Mouse (Mus musculus): ENCODE measurements around the gene Map3k14. TPM values are rescaled to one million over a fixed set of nuclear protein-coding genes. Genes with fewer than 3 reads are reported as not detected.
A peak's percentile ranks its signal among the peaks of the same experiment; 100 is the strongest.
"Not testable (repeated sequence)": the region's sequence is repeated elsewhere in the genome, so short reads cannot be mapped to it uniquely, and the experiment has no call there.

The Map3k14 gene
- total RNA-seq, 2 experiments from 2014 or later: 2.5 to 3.0 TPM

GRCm38 (mm10) chr11:103246731-103247290, 20.5 kb downstream of the Map3k14 start:
- no peak for DNase-seq

- peak; percentile 69 to 83 for DNase-seq
Observed at GRCm38 (mm10) chr11:103246081-103246730, 21.1 kb downstream of the Map3k14 start.

DNA sequence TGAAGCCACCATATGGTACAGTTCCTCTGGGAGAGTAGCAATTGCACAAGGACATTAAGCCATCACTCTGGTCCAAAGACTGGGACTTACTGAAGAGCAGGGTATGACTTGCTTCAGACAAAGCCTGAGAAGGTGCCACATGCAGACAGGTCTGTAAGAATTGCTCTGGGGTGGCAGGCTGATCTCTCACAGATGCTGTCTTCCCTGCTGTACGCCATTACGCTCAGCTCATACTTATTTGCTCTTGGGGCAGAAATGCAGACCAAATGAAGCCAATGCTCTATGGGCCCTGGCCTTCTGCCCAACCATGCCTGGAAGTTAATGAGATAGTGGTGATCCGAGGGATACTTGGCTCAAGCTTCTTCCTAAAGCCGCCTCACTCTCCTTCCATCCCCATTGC, 22.4 kb downstream of the Map3k14 start:
- DNase-seq: no peak

GRCm38 (mm10) chr11:103240740-103241139, 26.5 kb downstream of the Map3k14 start:
- no peak for DNase-seq

GRCm38 (mm10) chr11:103237757-103238156, 29.5 kb downstream of the Map3k14 start:
- DNase-seq: no peak

GRCm38 (mm10) chr11:103236903-103237302, 30.4 kb downstream of the Map3k14 start:
- DNase-seq: no peak

GRCm38 (mm10) chr11:103236431-103236830, 30.8 kb downstream of the Map3k14 start:
- no peak for DNase-seq

- peak in 1 of 2 experiments; percentile 59 for DNase-seq
Observed at GRCm38 (mm10) chr11:103235702-103236101, 31.6 kb downstream of the Map3k14 start.

DNA sequence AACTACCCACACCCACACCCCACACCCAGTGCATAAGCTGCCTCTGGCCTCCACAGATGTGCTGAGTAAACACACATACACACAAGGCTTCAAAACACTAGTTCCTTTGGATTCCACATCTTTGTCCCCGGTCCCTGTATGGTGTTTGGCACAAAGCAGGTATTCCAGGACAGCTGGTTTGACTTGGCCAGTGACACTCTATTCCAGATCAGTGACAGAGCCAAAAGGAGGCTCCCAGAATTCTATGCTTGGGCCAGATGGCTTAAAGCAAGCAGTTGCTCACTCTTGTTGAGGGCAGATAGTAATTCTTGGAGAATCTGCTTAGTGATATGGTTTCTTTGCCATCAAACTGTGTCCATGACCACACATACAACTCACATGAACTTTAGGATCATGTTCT, 32.8 kb downstream of the Map3k14 start:
- DNase-seq: no peak

DNA sequence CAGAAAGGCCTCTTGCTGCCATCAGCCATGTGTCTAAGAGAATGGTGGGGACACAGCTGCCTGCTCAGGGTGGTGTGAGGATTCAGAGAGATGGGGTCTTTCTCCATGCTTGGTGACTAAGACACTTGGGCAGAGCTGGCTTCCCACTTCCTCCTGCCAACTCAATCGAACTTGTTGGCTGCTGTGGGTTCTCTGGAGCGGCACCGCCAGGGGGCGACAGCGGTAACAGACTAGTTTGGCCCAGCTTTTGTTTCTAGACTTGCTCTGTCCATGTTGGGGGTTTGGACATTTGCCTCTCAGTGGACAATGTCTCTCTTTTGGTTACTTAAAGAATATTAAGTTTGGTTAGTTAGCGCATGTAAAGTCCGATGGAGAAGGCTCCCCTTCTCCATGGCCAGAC, 34.3 kb downstream of the Map3k14 start:
- DNase-seq: peak; percentile 87 to 93

DNA sequence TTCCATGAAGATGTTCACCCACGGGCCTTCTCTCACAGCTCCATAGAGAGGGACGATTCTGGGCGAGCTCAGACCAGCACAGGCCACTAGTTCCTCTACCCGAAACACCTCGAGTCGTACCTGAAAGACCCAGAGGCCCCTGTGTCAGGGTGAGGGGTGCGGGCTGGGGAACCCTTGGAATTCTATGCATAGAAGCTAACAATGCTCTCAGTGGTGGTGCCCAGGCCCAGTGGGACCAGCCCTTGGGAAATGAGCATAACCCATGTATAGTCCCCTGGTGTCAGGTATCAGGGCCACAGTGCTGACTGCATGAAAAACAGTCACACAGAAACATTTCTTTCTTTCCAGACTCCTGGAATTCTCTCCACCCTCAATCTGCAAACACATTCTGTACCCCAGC, 35.9 kb downstream of the Map3k14 start:
- DNase-seq: no peak

DNA sequence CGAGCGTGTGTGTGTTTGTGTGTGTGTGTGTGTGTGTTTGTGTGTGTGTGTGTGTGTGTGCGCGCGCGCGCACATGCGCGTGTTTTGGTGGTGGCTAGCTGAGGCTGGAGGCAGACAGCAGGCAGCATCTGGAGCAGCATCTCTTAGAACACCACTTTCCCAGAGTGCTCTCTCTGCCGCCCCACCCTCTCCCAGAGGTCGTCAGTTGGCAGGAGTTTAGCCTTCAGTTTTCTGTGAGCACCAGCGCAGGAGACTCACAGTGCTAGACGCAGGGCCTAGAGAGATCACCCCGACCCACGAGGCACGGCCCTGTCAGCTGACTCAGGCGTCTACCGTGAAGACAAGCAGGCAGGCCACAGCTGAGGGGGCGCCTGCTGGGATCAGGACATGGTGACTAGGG, 36.6 kb downstream of the Map3k14 start:
- peak; percentile 47 to 64 for DNase-seq

DNA sequence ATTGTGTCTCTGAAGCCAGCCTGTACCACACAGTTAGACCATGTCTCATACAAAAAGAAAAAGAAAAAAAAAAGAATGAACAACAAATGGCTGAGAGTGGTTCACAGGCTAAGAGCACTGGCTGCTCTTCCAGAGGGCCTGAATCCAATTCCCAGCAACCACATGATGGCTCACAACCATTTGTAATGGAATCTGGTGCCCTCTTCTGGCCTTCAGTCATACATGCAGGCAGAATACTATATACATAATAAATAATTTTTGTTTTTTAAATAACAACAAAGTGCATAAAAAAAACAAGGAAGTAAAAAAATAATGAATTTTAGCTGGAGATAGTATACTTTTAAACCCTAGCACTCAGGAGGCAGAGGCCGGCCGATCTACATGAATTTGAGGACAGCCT, 37.7 kb downstream of the Map3k14 start:
- DNase-seq: no peak

DNA sequence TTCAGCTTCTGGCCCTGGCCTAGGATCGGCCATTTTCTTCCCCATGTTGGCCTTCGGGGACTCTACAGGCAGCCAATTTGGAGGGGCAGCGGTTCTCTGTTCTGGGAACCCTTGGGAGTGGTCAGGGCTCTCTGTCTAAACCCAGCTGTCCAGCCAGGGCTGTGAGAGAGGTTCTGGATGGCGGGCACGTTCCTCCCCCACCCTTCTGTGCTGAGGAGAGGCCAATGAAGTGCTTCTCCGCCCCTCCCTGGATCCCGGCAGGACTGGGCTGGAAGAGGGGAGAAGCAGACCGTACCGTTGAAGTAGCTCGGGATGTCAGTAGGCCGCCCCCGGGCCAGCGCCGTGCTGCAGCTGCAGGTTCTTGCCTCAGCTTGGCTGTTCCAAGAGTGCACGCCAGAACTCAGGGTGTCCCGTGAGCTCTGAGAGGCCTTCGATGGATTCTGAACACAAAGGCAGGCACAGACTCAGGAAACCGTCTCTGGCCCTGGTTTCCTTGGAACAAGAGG, 43.3 kb downstream of the Map3k14 start:
- peak; percentile 55 to 72 for DNase-seq

GRCm38 (mm10) chr11:103223444-103223843, 43.8 kb downstream of the Map3k14 start:
- peak in 1 of 2 experiments; percentile 68 for DNase-seq

GRCm38 (mm10) chr11:103222718-103223117, 44.6 kb downstream of the Map3k14 start:
- not testable (repeated sequence) for DNase-seq

DNA sequence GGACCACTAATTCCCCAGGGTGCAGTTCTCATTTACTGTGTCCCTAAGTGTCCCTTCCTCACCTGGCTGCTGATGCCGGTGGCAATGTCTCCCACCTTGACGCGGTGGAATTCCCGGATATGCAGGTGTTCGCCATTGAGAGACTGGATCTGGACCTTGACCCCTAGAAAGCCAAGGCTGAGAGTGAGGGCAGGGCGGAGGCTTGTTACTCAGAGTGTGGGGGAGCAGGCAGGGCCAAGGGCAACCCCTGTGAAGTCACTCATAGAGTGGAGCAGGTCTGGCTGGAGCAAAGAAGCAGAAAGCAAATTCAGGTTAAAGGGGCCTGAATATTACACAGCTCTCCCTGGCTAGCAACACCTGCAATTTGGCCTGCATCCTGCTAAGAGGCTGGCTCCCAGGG, 45.8 kb downstream of the Map3k14 start:
- no peak for DNase-seq

- no peak for DNase-seq
Observed at GRCm38 (mm10) chr11:103219995-103220394, 47.3 kb downstream of the Map3k14 start.

GRCm38 (mm10) chr11:103219259-103219658, 48.0 kb downstream of the Map3k14 start:
- DNase-seq: no peak

- no peak for DNase-seq
Observed at GRCm38 (mm10) chr11:103218517-103218901, 48.8 kb downstream of the Map3k14 start.

DNA sequence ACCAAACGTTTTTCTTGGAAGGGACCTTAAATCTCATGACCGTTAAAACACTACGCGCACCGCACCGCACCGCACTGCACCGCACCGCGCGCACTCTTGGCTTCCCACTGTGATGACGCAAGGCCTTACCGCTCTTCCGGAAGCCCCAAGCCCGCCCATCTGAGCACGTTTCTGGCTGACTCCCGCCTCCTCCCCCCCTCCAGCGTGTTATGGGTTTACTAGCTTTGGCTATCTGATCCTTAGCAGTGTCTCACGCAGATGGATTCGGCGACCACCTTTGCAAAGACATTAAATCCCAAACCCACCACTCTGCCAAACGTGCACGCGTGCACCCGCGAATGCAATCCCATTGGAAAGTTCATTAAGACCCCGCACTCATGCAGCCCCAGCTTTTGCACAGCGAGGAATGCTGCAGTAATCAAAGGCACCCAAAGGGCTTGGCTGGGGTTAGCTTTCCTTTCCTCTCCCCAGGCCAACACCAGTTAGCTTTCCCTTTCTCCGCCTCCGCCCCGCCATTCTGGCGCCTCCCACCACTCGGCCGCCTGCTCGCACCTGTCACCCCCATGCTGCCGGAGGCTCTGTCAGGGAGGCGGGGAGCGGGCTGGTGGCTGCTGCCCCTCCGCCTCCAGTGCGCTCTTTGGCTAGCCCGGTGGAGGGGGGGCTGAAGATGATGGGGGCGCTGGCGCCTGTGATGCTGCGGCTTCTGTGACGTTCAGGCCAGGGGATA, 49.3 kb downstream of the Map3k14 start, which contains the start of gene Spata32:
Gene Spata32 (minus strand): TSS at position 643 of the 727 bp plus-strand sequence.
- DNase-seq: peak; percentile 61 to 62

DNA sequence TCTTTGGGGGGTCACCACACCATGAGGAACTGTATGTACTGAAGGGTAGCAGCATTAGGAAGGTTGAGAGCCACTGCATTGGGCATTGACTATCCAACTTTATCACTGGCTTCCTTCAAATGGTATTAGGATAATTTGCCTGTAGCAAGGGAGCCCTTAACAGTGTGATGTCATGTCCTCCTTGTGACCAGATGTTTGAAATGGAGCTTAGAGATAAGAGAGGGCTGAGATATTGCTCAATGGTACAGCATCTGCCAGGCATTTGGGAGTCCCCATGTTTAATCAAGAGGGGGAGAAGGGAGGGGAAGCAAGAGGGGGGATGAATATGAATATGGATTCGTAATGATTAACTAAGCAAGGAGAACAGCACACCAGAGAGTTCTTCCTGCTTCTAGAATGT, 51.9 kb downstream of the Map3k14 start:
- peak in 1 of 2 experiments; percentile 32 for DNase-seq

DNA sequence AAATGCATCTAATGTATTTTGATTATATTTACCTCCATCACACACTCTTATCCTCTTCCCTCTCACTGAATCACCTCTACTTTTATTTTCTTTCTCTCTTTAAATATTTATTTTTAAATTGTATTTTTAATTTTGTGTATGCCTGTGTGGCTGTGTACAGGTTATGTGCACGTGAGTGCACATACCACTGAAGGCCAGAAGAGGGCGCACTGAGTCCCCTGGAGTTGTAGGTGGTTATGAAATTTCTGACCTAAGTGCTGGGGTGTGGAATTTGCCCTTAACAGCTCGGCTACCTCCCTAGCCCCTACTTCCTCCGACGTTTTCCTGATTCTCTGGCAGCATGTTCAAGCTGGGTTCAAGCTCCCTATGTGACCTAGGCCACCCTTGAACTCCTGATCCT, 53.6 kb downstream of the Map3k14 start:
- DNase-seq: no peak

Measured in heart, adult 18-20 months (tissue).